Mouse (Mus musculus): ENCODE results near the gene Agpat4.

- TF ChIP-seq POLR2A (IDR thresholded peaks at IDR 0.05; ENCODE audit: low read depth, low read length) (no peak), CTCF (conservative IDR thresholded peaks at IDR 0.05; ENCODE audit: insufficient read depth, insufficient read length, low read depth, low read length) (no peak)
These were observed at the start of gene Agpat4 for GRCm38 (mm10) chr17:12118561-12118925.

Measured in kidney, adult 2 months (tissue).